Mouse (Mus musculus) embryonic facial prominence, embryonic 15.5 days (tissue): ENCODE results near the gene Tubb2b. TPM values are rescaled to one million over a fixed set of nuclear protein-coding genes. Genes with fewer than 3 reads are reported as not detected.

Experiments used
- ATAC-seq: fragments of 200-750 bp; cut with Nextera tagmentation; 2 replicates; pipeline ENCODE4 v1.8.0; 2017; ENCODE audit warnings: low read depth, moderate TSS enrichment; ENCODE audit not compliant: insufficient number of reproducible peaks, low FRiP score, low TSS enrichment
- H3K27ac ChIP-seq: fragments of 300-500 bp; sonication (generic); replicated peaks from 2 replicates; pipeline ENCODE4 v1.5.1; 2015; ENCODE audit warnings: mild to moderate bottlenecking, inconsistent platforms
- H3K27me3 ChIP-seq: fragments of 300-500 bp; sonication (generic); 2 replicates; pipeline ENCODE4 v1.6.1; 2015; ENCODE audit warnings: inconsistent platforms
- H3K36me3 ChIP-seq: fragments of 300-500 bp; sonication (generic); 2 replicates; pipeline ENCODE4 v1.6.1; 2015; ENCODE audit warnings: mild to moderate bottlenecking, inconsistent platforms
- H3K4me1 ChIP-seq: fragments of 300-500 bp; sonication (generic); 2 replicates; pipeline ENCODE4 v1.6.1; 2015; ENCODE audit warnings: inconsistent platforms
- H3K4me2 ChIP-seq: fragments of 300-500 bp; sonication (generic); replicated peaks from 2 replicates; pipeline ENCODE4 v1.6.1; 2015; ENCODE audit warnings: mild to moderate bottlenecking, inconsistent platforms
- H3K4me3 ChIP-seq: fragments of 300-500 bp; sonication (generic); replicated peaks from 2 replicates; pipeline ENCODE4 v1.5.1; 2015; ENCODE audit warnings: mild to moderate bottlenecking, inconsistent platforms
- H3K9ac ChIP-seq: fragments of 300-500 bp; sonication (generic); 2 replicates; pipeline ENCODE4 v1.6.1; 2015; ENCODE audit warnings: inconsistent platforms
- H3K9me3 ChIP-seq: fragments of 300-500 bp; sonication (generic); replicated peaks from 2 replicates; pipeline ENCODE4 v1.6.1; 2016; ENCODE audit warnings: inconsistent platforms
- WGBS: fragments of 180-500 bp; shearing (Covaris S2); methylation state at CpG from one replicate; pipeline ENCODE4 v1.1.7; 2015; 5-methylcytosine and 5-hydroxymethylcytosine counted together
- polyA plus RNA-seq: library from polyadenylated mRNA; unstranded; fragments of >200 nt; fragmentation: Nextera tagmentation; extraction: Ambion mirVana; gene quantifications from 2 replicates; pipeline ENCODE4 v1.2.1, GENCODE M21; 2015

Tubb2b gene
- polyA plus RNA-seq, 1 experiment from 2014 or later: 55.4 TPM

GRCm38 (mm10) chr13:34084026-34084750 is 46.1 kb downstream of the Tubb2b start:
- Histone ChIP-seq H3K4me3 (no peak overlapping the region), H3K9me3 (no peaks in the 10 kb centered on the region), H3K36me3 (no peaks in the 10 kb centered on the region), H3K27ac (peak overlapping the region; percentile 40; the same call in 1 of the 2 replicates), H3K27me3 (no peaks in the 10 kb centered on the region; the same call in 1 of the 2 replicates), H3K9ac (no peak overlapping the region), H3K4me1 (peaks cover 13% of the 10 kb centered on the region), H3K4me2 (no peak overlapping the region)
- WGBS: 48% methylated on average over 9 of the region's 9 CpGs
- ATAC-seq: no peak

GRCm38 (mm10) chr13:34081926-34082325 is 48.3 kb downstream of the Tubb2b start:
- no peak for ATAC-seq
- Histone ChIP-seq H3K36me3 (no peaks in the 10 kb centered on the region), H3K9ac (no peak overlapping the region), H3K27ac (no peak overlapping the region), H3K4me3 (no peak overlapping the region), H3K9me3 (no peaks in the 10 kb centered on the region), H3K4me2 (no peak overlapping the region), H3K4me1 (peaks cover 11% of the 10 kb centered on the region), H3K27me3 (no peaks in the 10 kb centered on the region; the same call in 1 of the 2 replicates)
- WGBS: 74% methylated on average over 4 of the region's 4 CpGs

- WGBS: 80% methylated on average over 3 of the region's 3 CpGs
- Histone ChIP-seq H3K4me1 (peaks cover 22% of the 10 kb centered on the region), H3K9ac (no peak overlapping the region), H3K4me3 (no peak overlapping the region), H3K27ac (no peak overlapping the region), H3K36me3 (0 out of 2 replicates have a peak, but pooled peaks cover 4% of the 10 kb centered on the region), H3K27me3 (no peaks in the 10 kb centered on the region; the same call in 1 of the 2 replicates), H3K4me2 (no peak overlapping the region), H3K9me3 (no peaks in the 10 kb centered on the region)
- ATAC-seq: no peak
Observed at GRCm38 (mm10) chr13:34079801-34080200, 50.5 kb downstream of the Tubb2b start.

- no peak overlapping the region for H3K27ac ChIP-seq
- peak overlapping the region; percentile 73 for H3K4me3 ChIP-seq
- H3K9ac ChIP-seq: peak overlapping the region; percentile 62; the same call in 1 of the 2 replicates
- 0 out of 2 replicates have a peak, but pooled peaks cover 4% of the 10 kb centered on the region for H3K36me3 ChIP-seq
- WGBS: 34% methylated on average over 16 of the region's 16 CpGs
- ATAC-seq: no peak
- no peaks in the 10 kb centered on the region; the same call in 1 of the 2 replicates for H3K27me3 ChIP-seq
- H3K9me3 ChIP-seq: no peaks in the 10 kb centered on the region
- peaks cover 22% of the 10 kb centered on the region for H3K4me1 ChIP-seq
- peak overlapping the region; percentile 74 for H3K4me2 ChIP-seq
Observed at GRCm38 (mm10) chr13:34078500-34079280, 51.6 kb downstream of the Tubb2b start.

- Histone ChIP-seq H3K9ac (peak within 1 kb of the TSS; percentile 62), H3K27ac (peak within 1 kb of the TSS; percentile 71), H3K36me3 (0 out of 2 replicates have a peak, but pooled peaks cover 4% of the 10 kb centered on the region), H3K9me3 (no peaks in the 10 kb centered on the region), H3K27me3 (no peaks in the 10 kb centered on the region; the same call in 1 of the 2 replicates), H3K4me3 (peak within 1 kb of the TSS; percentile 73), H3K4me1 (peaks cover 22% of the 10 kb centered on the region), H3K4me2 (peak within 1 kb of the TSS; percentile 74)
- under 1% methylated on average over 45 of the region's 45 CpGs for WGBS
- ATAC-seq: peak; percentile 92
Observed at GRCm38 (mm10) chr13:34077492-34078271, 52.6 kb downstream of the Tubb2b start, which contains the start of gene Tubb2a. TSS of gene Tubb2a (minus strand) at chr13:34078007.

Other genes starting within 250 kb of the Tubb2b start
- 0.92 and 1.4 TPM in 2 replicates for gene Serpinb6c, start 224.8 kb downstream of the Tubb2b start, polyA plus RNA-seq
- 15.8 and 19.1 TPM in 2 replicates for gene Nqo2, start 165.8 kb downstream of the Tubb2b start, polyA plus RNA-seq
- gene Ripk1, start 128.1 kb downstream of the Tubb2b start, polyA plus RNA-seq: 19.3 and 19.7 TPM in 2 replicates
- 69.0 and 74.4 TPM in 2 replicates for gene Serpinb6a, start 127.7 kb downstream of the Tubb2b start, polyA plus RNA-seq
- gene Bphl, start 92.9 kb downstream of the Tubb2b start, polyA plus RNA-seq: 51.2 and 72.1 TPM in 2 replicates
- gene Tubb2a, start 52.5 kb downstream of the Tubb2b start, polyA plus RNA-seq: 208 and 211 TPM in 2 replicates
- gene Psmg4, start 32.5 kb upstream of the Tubb2b start, polyA plus RNA-seq: 72.6 and 76.4 TPM in 2 replicates
- gene Slc22a23, start 214.7 kb upstream of the Tubb2b start, polyA plus RNA-seq: 4.3 and 4.6 TPM in 2 replicates